Mouse (Mus musculus) CH12.LX (cell line): Measurements from ENCODE around the gene Rdh9. TPM values are rescaled to one million over a fixed set of nuclear protein-coding genes. Genes with fewer than 3 reads are reported as not detected.

Experiments
- DNase-seq: peaks from one replicate; pipeline ENCODE4 v3.0.0-alpha.2; 2013; ENCODE audit errors: extremely low read depth
- H3K27ac ChIP-seq: 2 replicates; pipeline ENCODE4 v1.5.1; 2012; ENCODE audit warnings: low read depth, mild to moderate bottlenecking, control low read depth, moderate library complexity; ENCODE audit not compliant: insufficient read depth
- H3K27me3 ChIP-seq: replicated peaks from 2 replicates; pipeline ENCODE3; 2012; ENCODE audit warnings: inconsistent platforms
- H3K36me3 ChIP-seq, 2 experiments: replicated peaks in 1 of 2; 2 replicates each; pipeline versions ENCODE3 to v1.6.1; 2012; ENCODE audit warnings: inconsistent platforms in 1 of 2, low read length in 1 of 2, mild to moderate bottlenecking in 1 of 2, mixed read lengths in 1 of 2, moderate library complexity in 1 of 2; ENCODE audit not compliant: control insufficient read depth in 1 of 2, insufficient read depth in 1 of 2
- H3K4me1 ChIP-seq, 2 experiments: 2 replicates each; pipeline ENCODE4 v1.6.1; 2012; ENCODE audit warnings: inconsistent platforms in 1 of 2, moderate library complexity in 1 of 2; ENCODE audit not compliant: insufficient read depth in 2 of 2, control insufficient read depth in 1 of 2
- H3K4me2 ChIP-seq: 2 replicates; pipeline ENCODE4 v1.6.1; 2012; ENCODE audit warnings: low read depth, mild to moderate bottlenecking, control low read depth; ENCODE audit not compliant: poor library complexity, insufficient read depth, severe bottlenecking
- H3K4me3 ChIP-seq, 3 experiments: fragments of 150-350 bp in 1 of 3; sonication (generic) in 1 of 3; replicated peaks in 1 of 3; 2 replicates each; pipeline versions ENCODE3 to v1.5.1; 2011 to 2012; ENCODE audit warnings: low read depth in 2 of 3, low read length in 2 of 3, mild to moderate bottlenecking in 2 of 3, moderate library complexity in 2 of 3, control low read depth in 1 of 3, improper control_type of control experiment in 1 of 3, inconsistent platforms in 1 of 3, mixed read lengths in 1 of 3; ENCODE audit not compliant: poor library complexity in 1 of 3
- H3K79me2 ChIP-seq: replicated peaks from 2 replicates; pipeline ENCODE4 v1.6.1; 2012; ENCODE audit warnings: mild to moderate bottlenecking, moderate library complexity; ENCODE audit not compliant: control insufficient read depth, poor library complexity, insufficient read depth, severe bottlenecking; ENCODE audit errors: extremely low read depth
- H3K9ac ChIP-seq: 2 replicates; pipeline ENCODE4 v1.6.1; 2012; ENCODE audit warnings: low read depth, mild to moderate bottlenecking, control low read depth, moderate library complexity; ENCODE audit not compliant: insufficient read depth
- H3K9me3 ChIP-seq: replicated peaks from 2 replicates; pipeline ENCODE3; 2012; ENCODE audit warnings: low read length, inconsistent platforms, mixed read lengths
- BHLHE40 ChIP-seq: IDR thresholded peaks from 2 replicates; pipeline ENCODE4 v1.6.1; 2011; ENCODE audit warnings: mild to moderate bottlenecking, low read depth, low read length, improper control_type of control experiment
- CHD2 ChIP-seq: IDR thresholded peaks from 2 replicates; pipeline ENCODE4 v1.6.1; 2011; ENCODE audit warnings: low read length, improper control_type of control experiment
- CTCF ChIP-seq, 2 experiments: IDR thresholded peaks in 1 of 2; conservative IDR thresholded peaks in 1 of 2; 2 replicates each; pipeline ENCODE4 v1.5.1; 2011 to 2012; ENCODE audit warnings: low read depth in 2 of 2, low read length in 2 of 2, improper control_type of control experiment in 1 of 2, inconsistent platforms in 1 of 2, mild to moderate bottlenecking in 1 of 2, moderate library complexity in 1 of 2
- E2F4 ChIP-seq: IDR thresholded peaks from 2 replicates; pipeline ENCODE4 v1.6.1; 2011; ENCODE audit warnings: low read depth, low read length, improper control_type of control experiment; ENCODE audit not compliant: insufficient replicate concordance
- ETS1 ChIP-seq: conservative IDR thresholded peaks from 2 replicates; pipeline ENCODE4 v1.6.1; 2012; ENCODE audit warnings: low read depth, mild to moderate bottlenecking, inconsistent platforms, low read length, improper control_type of control experiment, moderate library complexity
- HCFC1 ChIP-seq: IDR thresholded peaks from 2 replicates; pipeline ENCODE4 v1.6.1; 2012; ENCODE audit warnings: low read depth, mild to moderate bottlenecking, inconsistent platforms, low read length, improper control_type of control experiment
- JUND ChIP-seq: conservative IDR thresholded peaks from 2 replicates; pipeline ENCODE4 v1.6.1; 2011; ENCODE audit warnings: low read depth, low read length, improper control_type of control experiment
- KAT2A ChIP-seq: IDR thresholded peaks from 2 replicates; pipeline ENCODE4 v1.6.1; 2012; ENCODE audit warnings: low read length, improper control_type of control experiment, inconsistent platforms; ENCODE audit not compliant: insufficient replicate concordance
- MAFK ChIP-seq: IDR thresholded peaks from 2 replicates; pipeline ENCODE4 v1.6.1; 2011; ENCODE audit warnings: low read length, improper control_type of control experiment; ENCODE audit not compliant: insufficient replicate concordance
- MAZ ChIP-seq: IDR thresholded peaks from 2 replicates; pipeline ENCODE4 v1.6.1; 2012; ENCODE audit warnings: low read depth, mild to moderate bottlenecking, inconsistent platforms, low read length, improper control_type of control experiment, moderate library complexity
- MEF2A ChIP-seq: IDR thresholded peaks from 2 replicates; pipeline ENCODE4 v1.6.1; 2014; ENCODE audit warnings: low read depth, mild to moderate bottlenecking, inconsistent platforms, low read length, improper control_type of control experiment, borderline replicate concordance
- MXI1 ChIP-seq: IDR thresholded peaks from 2 replicates; pipeline ENCODE4 v1.6.1; 2011; ENCODE audit warnings: mild to moderate bottlenecking, low read depth, low read length, improper control_type of control experiment
- NRF1 ChIP-seq: IDR thresholded peaks from 2 replicates; pipeline ENCODE4 v1.6.1; 2014; ENCODE audit warnings: low read depth, mild to moderate bottlenecking, inconsistent platforms, low read length, improper control_type of control experiment, moderate library complexity
- POLR2A ChIP-seq: IDR thresholded peaks from 2 replicates; pipeline ENCODE4 v1.6.1; 2011; ENCODE audit warnings: low read depth, mild to moderate bottlenecking, improper control_type of control experiment, low read length
- POLR2AphosphoS2 ChIP-seq: IDR thresholded peaks from 2 replicates; pipeline ENCODE4 v1.6.1; 2011; ENCODE audit warnings: low read depth, low read length, improper control_type of control experiment
- SIN3A ChIP-seq: IDR thresholded peaks from 2 replicates; pipeline ENCODE4 v1.6.1; 2012; ENCODE audit warnings: low read length, improper control_type of control experiment, inconsistent platforms
- SMC3 ChIP-seq: IDR thresholded peaks from 2 replicates; pipeline ENCODE4 v1.6.1; 2011; ENCODE audit warnings: low read depth, low read length, improper control_type of control experiment
- TBP ChIP-seq: conservative IDR thresholded peaks from 2 replicates; pipeline ENCODE4 v1.6.1; 2011; ENCODE audit warnings: low read depth, low read length, improper control_type of control experiment
- TCF12 ChIP-seq: IDR thresholded peaks from 2 replicates; pipeline ENCODE4 v1.6.1; 2014; ENCODE audit warnings: low read depth, mild to moderate bottlenecking, inconsistent platforms, low read length, improper control_type of control experiment
- UBTF ChIP-seq: IDR thresholded peaks from 2 replicates; pipeline ENCODE4 v1.6.1; 2012; ENCODE audit warnings: low read depth, mild to moderate bottlenecking, inconsistent platforms, low read length, improper control_type of control experiment, moderate library complexity
- USF1 ChIP-seq: IDR thresholded peaks from 2 replicates; pipeline ENCODE4 v1.6.1; 2014; ENCODE audit warnings: low read depth, mild to moderate bottlenecking, inconsistent platforms, low read length, improper control_type of control experiment
- ZKSCAN1 ChIP-seq: IDR thresholded peaks from 2 replicates; pipeline ENCODE4 v1.6.1; 2012; ENCODE audit warnings: low read depth, inconsistent platforms, low read length, improper control_type of control experiment, borderline replicate concordance
- ZMIZ1 ChIP-seq: IDR thresholded peaks from 2 replicates; pipeline ENCODE4 v1.6.1; 2012; ENCODE audit warnings: low read depth, mild to moderate bottlenecking, inconsistent platforms, low read length, improper control_type of control experiment
- dilution Hi-C: fragments of 300-500 bp; cut with MboI; formaldehyde crosslinking; loops from 2 replicates; pipeline ENCODE4 v1.14.3; 2020; ENCODE audit warnings: low sequenced_read_pairs; ENCODE audit not compliant: extremely low pct_unique_long_range_greater_than_20kb, extremely low pct_ligation_motif_present
- in situ Hi-C: fragments of 300-500 bp; cut with MboI; formaldehyde crosslinking; loops from 3 replicates; pipeline ENCODE4 v1.14.3; 2019; ENCODE audit warnings: low sequenced_read_pairs, low pct_ligation_motif_present, low pct_unique_long_range_greater_than_20kb, mixed read lengths
- polyA plus RNA-seq: library from polyadenylated mRNA; unstranded; fragments of >175 nt; gene quantifications from 2 replicates; pipeline ENCODE4 v1.2.1, GENCODE M21; 2012; ENCODE audit warnings: low read depth; ENCODE audit not compliant: insufficient read length
- total RNA-seq, 2 experiments: library from RNA; depleted of rRNA; stranded (reverse); fragments of 300-350 nt in 1 of 2; fragments of >200 nt in 1 of 2; gene quantifications; 2 replicates each; pipeline ENCODE4 v1.2.3; 2012 to 2014

Rdh9 gene
- total and polyA plus RNA-seq, 3 experiments, result 0.09 TPM; not detected in 2

- peaks cover 5 to 20% of the 10 kb centered on the region in 2 experiments; a peak in 2 of 4 replicates for H3K4me1 ChIP-seq
- dilution Hi-C loops, result no loop called here
- peak within 1 kb of the TSS; percentile 93 for H3K9ac ChIP-seq
- peak within 1 kb of the TSS; percentile 51 for H3K4me2 ChIP-seq
- peaks cover 5% of the 10 kb centered on the region; the same call in 1 of the 2 replicates for H3K79me2 ChIP-seq
- TF ChIP-seq JUND (no peak), CTCF (conservative IDR thresholded peaks at IDR 0.05 in 1 of 2, IDR thresholded peaks at IDR 0.05 in 1 of 2; ENCODE audit: low read depth in 2 of 2, low read length in 2 of 2) (peak in 1 of 2 experiments; percentile 91; a peak in 2 of 4 replicates), BHLHE40 (no peak), SIN3A (peak; percentile 52; the same call in 1 of the 2 replicates), NRF1 (0 out of 2 replicates have a peak, but pooled peaks have one; percentile 26), UBTF (peak; percentile 86; the same call in 1 of the 2 replicates), HCFC1 (no peak), SMC3 (peak; percentile 9; the same call in 1 of the 2 replicates), POLR2A (peak; percentile 59; the same call in 1 of the 2 replicates), MXI1 (peak; percentile 33; the same call in 1 of the 2 replicates), TCF12 (peak; percentile 37; the same call in 1 of the 2 replicates), E2F4 (no peak), MAZ (0 out of 2 replicates have a peak, but pooled peaks have one; percentile 29)
- in situ Hi-C loops, result loop anchor here (10.0 to 25.0 kb wide), 3 partner anchors 64 to 198 kb away; no protein-coding TSS in a partner anchor
- peaks cover 13% of the 10 kb centered on the region for H3K27me3 ChIP-seq
- no peaks in the 10 kb centered on the region for H3K9me3 ChIP-seq
- no peak within 1 kb of the TSS for H3K27ac ChIP-seq
- H3K4me3 ChIP-seq, result peak within 1 kb of the TSS; percentile 49 to 96 (median 83)
- peaks cover 29 to 30% of the 10 kb centered on the region in 2 experiments for H3K36me3 ChIP-seq
- DNase-seq, result peak; percentile 69
Measured at GRCm38 (mm10) chr10:127739083-127739660, 37.0 kb upstream of the Rdh9 start, which contains the start of gene Zbtb39. TSS of gene Zbtb39 (plus strand) at chr10:127739538.

GRCm38 (mm10) chr10:127739661-127740161, 36.5 kb upstream of the Rdh9 start:
- peaks cover 13% of the 10 kb centered on the region for H3K27me3 ChIP-seq
- TF ChIP-seq MAFK (no peak), POLR2AphosphoS2 (no peak), SIN3A (no peak), KAT2A (no peak), ZKSCAN1 (no peak), MXI1 (no peak), HCFC1 (no peak), NRF1 (no peak), TBP (no peak), CHD2 (no peak), MEF2A (no peak), ETS1 (no peak), TCF12 (no peak), E2F4 (no peak), MAZ (no peak), ZMIZ1 (no peak), USF1 (no peak)
- TF ChIP-seq, all 38 proteins: peak for 0
- Histone ChIP-seq H3K36me3 (peaks cover 32 to 35% of the 10 kb centered on the region in 2 experiments), H3K79me2 (peaks cover 5% of the 10 kb centered on the region; the same call in 1 of the 2 replicates), H3K9ac (peak overlapping the region; percentile 93), H3K4me3 (peak overlapping the region; percentile 49 to 96 (median 83)), H3K27ac (no peak overlapping the region), H3K4me2 (peak overlapping the region; percentile 51), H3K4me1 (peaks cover 5 to 23% of the 10 kb centered on the region in 2 experiments; a peak in 2 of 4 replicates), H3K9me3 (no peaks in the 10 kb centered on the region)
- dilution Hi-C loops, result no loop called here
- DNase-seq, result peak; percentile 10
- in situ Hi-C loops, result loop anchor here (10.0 to 25.0 kb wide), 3 partner anchors 65 to 198 kb away; no protein-coding TSS in a partner anchor
